Mouse (Mus musculus) central nervous system, embryonic 11.5 days (tissue): ENCODE measurements around the gene Zfp534. TPM values are rescaled to one million over a fixed set of nuclear protein-coding genes. Genes with fewer than 3 reads are reported as not detected.

Experiments
- polyA plus RNA-seq: library from polyadenylated mRNA; depleted of rRNA; stranded (reverse); fragments of >200 nt; gene quantifications from 2 replicates; pipeline ENCODE4 v1.2.3, GENCODE M21; 2012; rRNA removed

Gene Zfp534
- polyA plus RNA-seq = not detected in 2 replicates

GRCm38 (mm10) chr4:147702453-147702852, at the start of gene Zfp534:
TSS of gene Zfp534 (minus strand) at chr4:147702553.

GRCm38 (mm10) chr4:147642413-147642812, 59.9 kb downstream of the Zfp534 start, which contains the start of gene Zfp979:
TSS of gene Zfp979 (minus strand) at chr4:147642513.

Other genes with a start within 250 kb of the Zfp534 start
- gene Zfp982, start 210.1 kb downstream of the Zfp534 start, polyA plus RNA-seq = 3.4 and 3.6 TPM in 2 replicates
- gene Gm16503, start 162.3 kb downstream of the Zfp534 start, polyA plus RNA-seq = 0.58 and 1.3 TPM in 2 replicates
- gene Zfp985, start 149.3 kb downstream of the Zfp534 start, polyA plus RNA-seq = 0.02 and 0.06 TPM in 2 replicates
- gene Zfp979, start 60.0 kb downstream of the Zfp534 start, polyA plus RNA-seq = 1.3 and 2.2 TPM in 2 replicates
- 3.5 and 6.7 TPM in 2 replicates for gene Zfp984, start 107.2 kb upstream of the Zfp534 start, polyA plus RNA-seq
- 7.0 and 9.1 TPM in 2 replicates for gene Zfp933, start 145.8 kb upstream of the Zfp534 start, polyA plus RNA-seq
- gene Miip, start 166.3 kb upstream of the Zfp534 start, polyA plus RNA-seq = 82.4 and 102 TPM in 2 replicates
- gene Fv1, start 166.4 kb upstream of the Zfp534 start, polyA plus RNA-seq = 13.5 and 17.3 TPM in 2 replicates
- 29.4 and 32.8 TPM in 2 replicates for gene Mfn2, start 202.2 kb upstream of the Zfp534 start, polyA plus RNA-seq
- gene Plod1, start 234.2 kb upstream of the Zfp534 start, polyA plus RNA-seq = 17.5 and 26.6 TPM in 2 replicates
- 38.0 and 39.9 TPM in 2 replicates for gene 2510039O18Rik, start 238.3 kb upstream of the Zfp534 start, polyA plus RNA-seq